Mouse (Mus musculus) left cerebral cortex, adult 2 months (tissue): Measurements from ENCODE around the gene C130026I21Rik. TPM values are rescaled to one million over a fixed set of nuclear protein-coding genes. Genes with fewer than 3 reads are reported as not detected.
"Not testable (repeated sequence)": the region's sequence is repeated elsewhere in the genome, so short reads cannot be mapped to it uniquely, and the experiment has no call there.

Experiments
- DNase-seq, 2 experiments: peaks; one replicate each; pipeline ENCODE4 v3.0.0; 2021 to 2022; ENCODE audit warnings: low spot score in 2 of 2, mixed read lengths in 1 of 2; ENCODE audit errors: extremely low spot score in 1 of 2
- H3K27ac ChIP-seq: fragments of 200-600 bp; 2 replicates; pipeline ENCODE4 v1.8.1; 2022
- H3K4me3 ChIP-seq: fragments of 200-600 bp; 2 replicates; pipeline ENCODE4 v1.8.1; 2022
- CTCF ChIP-seq: fragments of 200-600 bp; IDR thresholded peaks from 2 replicates; pipeline ENCODE4 v1.8.1; 2022; ENCODE audit warnings: antibody characterized with exemption, mild to moderate bottlenecking, moderate library complexity
- intact Hi-C: fragments of 180-260 bp; cut with DNase I; formaldehyde crosslinking; loops from one replicate; pipeline ENCODE4 v1.15.1; 2025
- total RNA-seq, 2 experiments: library from RNA; stranded (reverse); gene quantifications; 2 replicates each; pipeline ENCODE4 v1.2.3; 2021

The C130026I21Rik gene
- total RNA-seq, 2 experiments from 2014 or later: 0.70 TPM; not detected in 1

- intact Hi-C loops, DNase-seq, H3K27ac ChIP-seq, H3K4me3 ChIP-seq: not testable (repeated sequence)
Observed at GRCm38 (mm10) chr1:84996305-84996704, 274.1 kb downstream of the C130026I21Rik start.

GRCm38 (mm10) chr1:84994461-84994860 is 275.9 kb downstream of the C130026I21Rik start:
- not testable (repeated sequence) for DNase-seq

GRCm38 (mm10) chr1:84993688-84994319 is 276.6 kb downstream of the C130026I21Rik start:
- intact Hi-C loops, H3K4me3 ChIP-seq, DNase-seq, H3K27ac ChIP-seq: not testable (repeated sequence)

More at GRCm38 (mm10) chr1:84994461-84994860, 275.9 kb downstream of the C130026I21Rik start:
- intact Hi-C loops, H3K4me3 ChIP-seq, H3K27ac ChIP-seq: not testable (repeated sequence)

- DNase-seq, H3K27ac ChIP-seq, H3K4me3 ChIP-seq, intact Hi-C loops: not testable (repeated sequence)
Observed at GRCm38 (mm10) chr1:84993235-84993634, 277.1 kb downstream of the C130026I21Rik start.

- H3K27ac ChIP-seq, DNase-seq, intact Hi-C loops: not testable (repeated sequence)
Observed at GRCm38 (mm10) chr1:84992827-84993226, 277.5 kb downstream of the C130026I21Rik start.

GRCm38 (mm10) chr1:84989044-84989443 is 281.3 kb downstream of the C130026I21Rik start:
- H3K4me3 ChIP-seq, DNase-seq, intact Hi-C loops, H3K27ac ChIP-seq: not testable (repeated sequence)

More at GRCm38 (mm10) chr1:84992827-84993226, 277.5 kb downstream of the C130026I21Rik start:
- H3K4me3 ChIP-seq: not testable (repeated sequence)

- DNase-seq, H3K4me3 ChIP-seq, H3K27ac ChIP-seq, intact Hi-C loops: not testable (repeated sequence)
Observed at GRCm38 (mm10) chr1:84987729-84988128, 282.6 kb downstream of the C130026I21Rik start.

GRCm38 (mm10) chr1:84961779-84962178 is 308.6 kb downstream of the C130026I21Rik start:
- DNase-seq, H3K27ac ChIP-seq, intact Hi-C loops, H3K4me3 ChIP-seq: not testable (repeated sequence)

GRCm38 (mm10) chr1:84957713-84958112 is 312.7 kb downstream of the C130026I21Rik start:
- DNase-seq, H3K27ac ChIP-seq, H3K4me3 ChIP-seq, intact Hi-C loops: not testable (repeated sequence)

GRCm38 (mm10) chr1:84956771-84957170 is 313.6 kb downstream of the C130026I21Rik start:
- H3K27ac ChIP-seq, DNase-seq, H3K4me3 ChIP-seq, intact Hi-C loops: not testable (repeated sequence)

GRCm38 (mm10) chr1:84952456-84953181 is 317.7 kb downstream of the C130026I21Rik start:
- TF ChIP-seq CTCF: no peak
- Histone ChIP-seq H3K27ac (no peak overlapping the region), H3K4me3 (no peak overlapping the region)
- intact Hi-C loops: no loop called here
- no peak for DNase-seq

- H3K27ac ChIP-seq: no peak overlapping the region
- DNase-seq: no peak
- TF ChIP-seq CTCF: no peak
- intact Hi-C loops: no loop called here
- no peak overlapping the region for H3K4me3 ChIP-seq
Observed at GRCm38 (mm10) chr1:84951566-84951965, 318.8 kb downstream of the C130026I21Rik start.

GRCm38 (mm10) chr1:84947390-84947789 is 323.0 kb downstream of the C130026I21Rik start:
- no peak overlapping the region for H3K27ac ChIP-seq
- H3K4me3 ChIP-seq: no peak overlapping the region
- no peak for TF ChIP-seq CTCF
- intact Hi-C loops: no loop called here
- DNase-seq: peak; percentile 2 to 5
